Mouse (Mus musculus) cerebellum, postnatal 36 days (tissue): ENCODE data around the gene Ralb.

Experiments
- DNase-seq, 2 experiments: peaks; one replicate each; pipeline ENCODE4 v3.0.0; 2021 to 2022; ENCODE audit warnings: mixed read lengths in 2 of 2

Gene Ralb

DNA sequence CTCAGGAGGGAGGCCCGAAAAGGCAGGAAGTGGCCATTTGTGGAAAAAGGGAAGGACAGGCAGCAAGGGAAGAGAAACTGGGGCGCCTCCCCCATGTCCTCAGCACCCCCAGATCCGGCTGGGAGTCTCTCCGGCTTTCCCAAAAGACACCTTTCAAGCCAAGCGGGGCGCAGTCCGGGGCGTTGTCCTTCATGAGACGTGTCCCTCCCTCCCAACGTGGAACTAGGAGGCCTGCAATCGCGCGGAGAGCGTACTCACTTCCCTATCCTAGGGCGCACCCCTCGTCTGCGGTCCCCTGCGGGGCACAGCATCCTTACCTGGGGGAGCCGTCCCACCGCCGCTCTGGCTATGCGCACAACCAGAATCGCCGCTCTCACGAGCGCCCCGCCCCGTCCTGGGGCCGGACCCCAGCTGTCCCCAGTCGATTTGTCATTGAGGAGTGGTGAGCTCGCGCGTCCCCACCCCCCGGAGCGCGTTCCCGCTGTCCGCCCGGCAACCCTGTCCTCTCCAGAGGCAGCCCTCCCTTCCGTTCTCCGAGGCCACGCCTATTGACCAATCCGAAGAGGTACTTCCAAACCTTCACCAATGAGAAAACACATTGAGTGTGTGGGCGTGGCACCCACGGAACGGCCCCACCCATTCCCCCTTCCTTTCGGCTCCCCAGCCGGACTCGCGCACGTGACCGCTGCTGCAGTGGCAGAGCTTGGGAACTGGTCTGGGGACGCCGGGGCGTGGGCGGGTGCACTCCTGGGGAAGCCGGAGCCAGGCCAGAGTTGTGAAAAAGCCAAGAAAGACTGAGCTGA, at the start of gene Ralb:
Gene Ralb (minus strand): TSS at position 535 of the 803 bp plus-strand sequence.
- peak; percentile 92 to 93 for DNase-seq

DNA sequence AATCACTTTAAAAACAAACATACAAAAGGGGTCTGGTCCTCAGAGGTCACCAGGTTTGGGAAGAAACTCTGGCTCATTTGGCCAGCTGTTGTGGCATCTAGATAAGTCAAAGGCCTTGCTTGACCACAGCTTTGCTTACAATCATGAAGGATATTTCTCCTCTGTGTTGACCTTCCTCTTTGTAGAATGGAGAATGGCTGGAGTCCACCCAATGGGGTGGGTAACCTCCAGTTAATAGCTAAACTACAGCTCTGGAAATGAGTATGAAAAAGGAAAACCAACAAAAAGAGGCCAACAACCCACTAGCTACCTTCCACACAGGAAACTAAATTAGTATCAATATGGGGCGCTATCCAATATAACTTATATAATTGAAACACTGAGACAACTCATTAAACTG, 47.1 kb upstream of the Ralb start:
- DNase-seq = no peak

DNA sequence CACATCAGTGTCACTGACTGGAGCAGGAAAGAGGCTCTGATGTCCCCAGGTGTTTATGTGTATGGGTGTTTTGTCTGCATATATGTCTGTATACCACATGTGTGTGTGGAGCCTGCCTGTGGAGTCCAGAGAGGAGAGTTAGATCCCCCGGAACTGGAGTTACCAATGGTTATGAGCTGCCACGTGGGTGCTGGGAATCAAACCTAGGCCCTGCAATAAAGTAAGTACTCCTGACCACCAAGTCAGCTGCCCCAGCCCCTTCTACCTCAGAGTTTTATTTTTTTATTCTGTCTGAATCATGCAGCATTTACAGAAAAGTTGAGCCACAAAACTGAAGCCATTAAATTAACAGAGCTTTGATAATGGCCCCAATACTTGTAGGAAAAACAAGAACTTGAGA, 45.5 kb upstream of the Ralb start:
- no peak for DNase-seq

DNA sequence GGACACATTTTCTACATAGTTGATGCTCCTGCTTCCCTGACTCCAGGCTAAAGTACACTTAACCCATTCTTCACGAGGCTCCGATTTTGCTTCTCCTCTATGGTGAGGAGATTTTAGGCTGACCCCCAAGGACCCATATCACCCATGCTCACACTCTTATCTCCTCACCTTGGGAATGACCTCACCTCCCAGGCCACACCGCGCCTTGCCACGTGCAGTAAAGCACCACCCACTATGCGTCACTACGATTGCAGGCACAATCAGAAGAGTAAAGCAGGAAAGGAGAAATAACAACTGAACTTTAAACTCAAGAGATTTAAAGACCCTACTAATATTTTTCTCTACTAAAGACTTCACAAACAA, 44.7 kb upstream of the Ralb start:
- no peak for DNase-seq

DNA sequence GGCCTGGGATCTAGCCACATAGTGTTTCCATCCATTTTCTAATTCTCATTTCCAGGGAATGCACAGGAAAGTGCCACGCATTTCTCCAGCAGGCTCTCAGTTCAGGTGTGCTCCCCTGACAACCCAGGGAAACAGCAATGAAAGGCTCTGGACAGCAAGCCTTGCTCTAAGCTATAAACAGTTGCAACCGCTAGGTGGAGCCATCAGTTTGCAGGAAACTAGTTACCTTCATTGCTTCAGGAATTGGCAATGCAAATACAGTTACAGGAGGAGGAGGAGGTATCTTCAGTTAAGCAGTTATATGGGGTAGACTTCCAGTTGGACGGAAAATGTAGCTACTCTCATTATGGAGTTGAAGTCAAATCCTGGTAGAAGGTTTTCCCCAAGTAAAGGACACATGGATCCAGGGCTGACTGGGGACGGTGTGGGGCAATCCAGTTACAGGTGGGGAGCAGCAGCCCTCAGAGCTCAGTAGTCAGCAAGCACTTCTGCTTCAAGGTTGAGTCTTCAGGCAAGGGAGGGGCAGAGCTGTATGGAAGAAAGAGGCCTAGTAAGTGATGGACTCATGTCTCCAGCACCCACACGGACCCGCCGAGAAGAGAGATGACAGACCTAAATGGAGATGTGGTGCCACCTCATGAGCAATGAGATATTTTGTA, 44.2 kb upstream of the Ralb start:
- peak; percentile 78 to 84 for DNase-seq

DNA sequence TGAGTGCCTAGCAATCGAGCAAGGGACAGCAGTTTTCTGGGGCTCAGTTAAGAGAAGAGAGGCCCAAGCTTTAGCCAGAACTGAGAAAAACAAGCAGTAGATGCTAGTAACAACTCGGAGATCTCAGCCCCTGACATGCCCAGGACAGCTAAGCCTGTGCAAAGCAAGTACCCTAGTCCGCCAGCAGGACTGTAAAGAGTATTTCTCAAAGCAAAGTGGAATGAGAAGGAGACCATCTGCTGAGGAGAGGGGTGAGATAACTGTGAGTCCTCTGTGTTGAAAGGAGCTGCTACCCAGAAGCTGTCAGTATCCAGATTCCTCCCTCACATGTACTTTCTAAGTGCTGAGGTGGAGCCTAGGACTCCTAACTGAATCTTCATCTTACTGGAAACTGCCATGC, 41.9 kb upstream of the Ralb start:
- DNase-seq = no peak

DNA sequence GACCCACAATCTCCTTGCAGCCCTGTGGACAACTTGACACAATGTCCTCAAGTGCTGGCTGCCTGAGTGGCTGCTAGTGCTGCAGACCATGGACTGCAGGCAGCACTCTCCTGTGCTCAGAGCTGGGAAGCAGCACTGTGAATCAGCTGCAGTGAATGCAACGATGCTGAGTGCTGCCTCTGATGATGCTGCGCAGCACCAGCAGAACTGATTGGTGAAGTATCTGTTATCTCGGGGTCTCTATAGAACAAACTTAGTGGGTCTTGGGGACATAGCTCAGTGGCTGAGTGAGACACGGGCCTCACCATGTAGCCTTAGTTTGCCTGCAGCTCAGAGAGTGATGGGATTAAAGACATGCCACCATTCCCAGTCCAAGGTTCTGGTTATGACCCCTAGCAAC, 41.1 kb upstream of the Ralb start:
- no peak for DNase-seq

DNA sequence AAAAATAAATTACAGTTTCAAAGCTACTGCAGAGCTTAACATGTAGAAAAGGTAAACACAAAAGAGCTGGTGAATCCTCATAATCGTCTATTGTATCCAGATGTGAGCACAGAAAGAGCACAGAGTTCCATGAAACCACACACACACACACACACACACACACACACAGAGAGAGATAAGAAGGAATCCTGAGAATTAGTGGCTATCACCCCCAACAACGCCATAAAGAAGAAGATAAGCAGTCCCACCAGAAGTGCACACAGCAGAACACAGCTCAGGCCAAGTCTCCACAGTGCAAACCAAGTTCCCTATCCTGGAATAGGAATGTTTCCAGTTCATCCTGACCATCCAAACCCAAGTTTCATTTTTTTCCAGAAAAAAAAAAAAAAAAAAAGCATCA, 40.6 kb upstream of the Ralb start:
- DNase-seq = no peak

DNA sequence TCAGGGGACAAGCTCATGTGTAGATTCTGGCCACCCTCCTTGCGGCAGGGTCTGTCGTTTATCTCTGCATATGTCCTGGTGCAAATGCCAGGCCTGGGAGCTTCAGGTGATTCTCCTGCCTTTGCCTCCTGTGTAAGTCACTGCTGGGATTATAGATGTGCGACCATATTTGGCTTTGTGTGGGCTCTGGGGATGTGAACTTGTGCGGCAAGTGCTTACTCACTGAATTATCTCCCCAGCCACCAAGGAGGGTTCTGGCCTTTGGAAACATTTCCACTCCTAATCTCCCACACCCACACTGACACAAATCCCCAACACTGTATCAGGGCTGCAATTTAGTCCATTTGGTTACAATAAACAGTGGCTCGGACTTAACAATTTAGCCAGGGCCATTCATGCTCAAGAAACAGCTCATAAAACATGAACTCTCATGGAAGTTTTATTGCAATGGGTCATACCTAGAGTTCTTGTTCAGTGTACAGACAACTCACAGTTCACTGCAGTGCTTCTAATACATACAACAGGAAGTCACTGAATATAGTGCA, 40.1 kb upstream of the Ralb start:
- no peak for DNase-seq

DNA sequence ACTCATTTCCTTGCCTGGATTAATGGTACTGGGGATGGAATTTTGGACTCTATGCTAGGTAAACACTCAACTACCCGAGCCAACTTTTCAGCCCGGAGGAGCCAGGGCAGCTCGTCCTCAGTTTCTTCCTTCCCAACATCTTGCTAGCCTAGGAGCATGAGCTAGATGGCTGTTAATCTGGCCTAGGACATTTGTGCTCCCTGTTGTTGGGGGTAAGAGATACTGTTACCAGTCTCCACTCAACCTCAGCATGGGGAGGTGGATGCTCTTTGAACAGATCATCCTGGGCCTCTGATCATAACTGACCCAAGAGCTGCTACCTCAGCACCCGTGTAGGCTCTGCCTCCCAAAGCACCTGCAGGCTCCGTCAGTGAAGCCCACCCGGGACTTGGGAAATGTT, 38.7 kb upstream of the Ralb start:
- no peak for DNase-seq

DNA sequence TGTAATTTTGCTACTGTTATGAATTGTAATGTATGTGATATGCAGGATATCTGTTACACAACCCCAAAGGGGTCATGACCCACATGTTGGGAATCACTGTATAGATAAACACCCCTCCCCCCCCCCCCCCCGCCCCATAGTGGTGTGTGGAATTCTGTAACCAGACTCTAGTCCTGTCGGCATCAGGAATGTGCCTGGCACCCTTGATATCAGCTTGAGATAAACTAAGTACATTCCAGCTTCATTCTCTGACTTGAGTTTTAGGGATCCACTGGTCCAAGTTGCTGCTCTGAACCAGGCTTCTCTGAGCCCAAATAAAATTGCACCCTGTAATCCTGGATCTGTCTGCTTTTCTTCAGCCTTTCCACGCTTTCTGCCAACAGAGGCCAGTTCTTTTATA, 37.0 kb upstream of the Ralb start:
- DNase-seq = no peak

DNA sequence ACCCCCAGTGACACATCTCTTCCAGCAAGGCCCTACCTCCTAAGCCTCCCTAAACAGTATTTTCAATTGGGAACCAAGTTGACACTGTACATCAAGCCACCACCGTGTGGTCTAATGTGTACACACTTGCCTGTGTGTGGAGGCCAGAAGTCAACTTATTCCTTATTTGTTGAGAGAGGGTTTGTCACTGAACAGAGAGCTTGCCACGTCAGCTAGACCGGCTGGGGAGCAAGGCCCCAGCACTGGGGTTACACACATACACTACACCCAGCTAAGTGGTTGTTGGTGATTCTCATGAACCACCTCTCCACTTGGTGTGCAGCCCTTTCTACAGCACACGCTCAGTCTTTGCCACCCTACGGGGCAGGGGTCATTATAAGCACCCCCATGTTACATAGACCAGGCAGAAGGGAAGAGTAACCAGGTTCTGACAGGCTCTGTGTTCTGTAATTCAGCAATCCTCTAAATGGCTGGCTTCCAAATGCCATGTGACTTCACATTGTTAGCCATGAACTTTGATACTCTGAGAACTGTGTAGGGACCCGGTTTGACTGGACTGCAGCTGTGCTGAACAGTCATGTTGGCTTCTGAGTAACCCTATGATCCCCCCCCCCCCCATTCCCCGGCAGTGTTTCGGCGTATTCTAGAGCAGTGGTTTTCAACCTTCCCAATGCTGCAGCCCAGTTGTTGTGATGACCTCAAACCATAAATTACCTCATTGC, 36.4 kb upstream of the Ralb start:
- DNase-seq = no peak

DNA sequence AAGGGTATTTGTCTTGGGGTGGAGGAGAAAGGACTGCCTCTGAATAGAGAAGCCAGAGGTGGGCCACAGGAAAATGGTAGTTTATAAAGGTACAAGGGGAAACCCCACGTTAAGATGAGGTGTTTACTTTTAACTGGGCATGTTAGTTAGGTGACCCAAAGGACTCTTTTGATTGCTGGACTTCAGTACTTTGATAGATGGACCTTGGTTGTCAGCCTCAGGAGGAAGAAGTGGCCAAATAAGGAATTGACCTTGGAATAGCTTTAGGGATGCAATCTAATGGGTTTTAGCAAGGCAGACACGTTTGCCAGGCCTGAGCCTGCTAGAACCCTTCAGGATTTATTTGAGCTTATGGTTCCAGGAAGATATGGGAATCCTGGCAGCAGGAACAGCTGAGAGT, 34.7 kb upstream of the Ralb start:
- DNase-seq = no peak

DNA sequence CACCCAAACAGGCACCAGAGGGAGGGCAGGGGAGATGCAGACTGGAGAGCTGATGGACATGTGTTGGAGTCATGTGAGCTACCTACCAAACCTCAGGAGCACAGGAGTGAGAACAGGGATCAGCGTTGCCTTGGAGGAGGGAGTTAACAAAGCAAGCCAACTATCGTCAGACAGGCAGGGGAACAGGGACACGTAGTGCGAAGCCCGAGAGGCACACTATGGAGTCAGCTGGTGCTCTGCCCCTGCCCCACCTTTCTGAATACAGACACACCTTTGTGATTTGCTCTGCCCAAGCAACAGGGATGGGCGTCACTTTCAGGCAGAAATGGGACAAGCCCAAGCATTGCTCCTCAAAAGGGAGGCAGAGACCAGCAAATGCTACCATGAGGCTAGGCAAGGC, 33.1 kb upstream of the Ralb start:
- no peak for DNase-seq

DNA sequence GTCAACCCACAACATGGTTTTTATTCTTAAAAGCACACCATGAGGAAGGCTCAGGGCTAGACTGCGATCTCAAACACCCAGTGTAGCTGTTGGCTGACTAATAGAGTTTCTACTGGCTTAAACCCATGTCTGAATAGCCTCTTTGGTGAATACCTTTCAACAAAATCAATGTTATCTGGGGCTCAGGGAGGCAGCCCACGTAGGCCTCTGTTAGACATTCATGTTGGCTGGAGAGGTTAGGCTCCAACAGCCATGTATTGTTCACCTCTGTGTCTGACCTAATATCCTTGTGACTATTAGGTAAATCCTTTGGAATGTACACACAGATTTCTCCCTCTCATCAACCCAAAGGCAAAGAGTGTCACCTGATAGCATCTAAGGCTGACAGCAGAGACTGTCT, 31.5 kb upstream of the Ralb start:
- DNase-seq = no peak

DNA sequence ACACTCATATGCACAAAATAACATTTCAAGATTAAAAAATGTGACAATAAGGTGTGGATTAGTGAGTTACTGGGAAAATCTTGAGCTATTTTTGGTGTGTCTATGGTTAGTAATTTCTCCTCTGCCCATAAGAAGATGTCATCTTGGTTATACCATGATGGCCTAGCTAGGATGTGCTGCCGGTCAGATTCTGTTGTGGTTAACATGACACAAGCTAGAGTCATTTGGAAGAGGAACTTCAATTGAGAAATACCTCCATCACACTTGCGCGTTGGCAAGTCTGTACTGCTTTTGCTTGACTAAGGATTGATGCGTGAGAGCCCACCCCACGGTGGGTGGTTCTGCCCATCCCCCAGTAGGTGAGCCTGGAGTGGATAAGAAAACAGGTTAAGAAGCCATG, 29.7 kb upstream of the Ralb start:
- DNase-seq = no peak

DNA sequence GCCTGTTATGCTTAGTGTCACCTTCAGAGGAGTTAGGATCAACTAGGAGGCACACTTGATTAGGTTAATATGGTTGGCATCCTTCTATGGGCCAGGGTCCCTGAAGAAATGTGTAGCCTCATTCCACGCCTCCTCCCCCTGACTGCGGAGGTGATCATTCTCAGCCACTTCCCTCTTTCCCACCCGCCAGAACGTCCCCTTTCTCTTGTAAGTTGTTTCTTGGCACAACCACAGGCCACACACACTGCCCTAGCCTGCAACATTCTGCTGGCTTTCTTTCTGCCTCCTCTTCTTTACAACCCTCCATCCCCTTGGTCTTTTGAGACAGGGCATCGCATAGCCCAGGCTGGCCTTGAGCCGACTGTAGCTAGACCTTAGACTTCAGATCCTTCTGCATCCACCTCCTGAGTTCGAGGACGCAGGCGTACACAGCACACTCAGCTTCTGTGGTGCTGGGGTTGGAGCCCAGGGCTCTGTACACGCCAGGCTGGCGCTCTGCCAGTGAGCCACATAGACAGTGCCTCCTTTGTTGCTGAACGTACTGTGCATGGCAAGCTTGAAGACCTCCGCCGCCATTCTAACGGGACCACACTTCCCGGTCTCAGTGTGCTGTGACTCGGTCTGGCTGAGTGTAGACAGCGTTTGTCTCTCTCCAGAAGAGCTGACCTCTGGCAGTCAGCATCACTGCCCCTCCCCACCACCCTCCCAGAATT, 28.7 kb upstream of the Ralb start:
- DNase-seq = no peak

DNA sequence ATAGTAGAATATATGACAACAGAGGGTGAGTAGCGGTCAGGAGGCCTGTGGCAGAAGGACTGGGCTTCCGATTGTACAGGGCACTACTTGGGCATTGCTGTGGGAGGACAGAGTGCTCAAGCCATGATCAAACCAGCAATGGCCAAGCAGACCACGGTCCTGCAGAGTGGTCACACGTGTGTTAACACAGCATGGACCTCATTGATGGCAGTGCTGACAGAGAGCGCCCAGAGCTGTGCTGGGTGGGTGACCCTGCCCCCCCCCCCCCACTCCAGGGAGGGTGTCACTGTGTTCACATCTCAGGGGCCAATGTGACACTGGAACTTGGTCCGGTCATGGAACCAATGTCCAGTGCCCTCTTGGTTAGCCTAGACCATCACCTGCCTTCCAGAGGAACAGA, 27.6 kb upstream of the Ralb start:
- DNase-seq = no peak

DNA sequence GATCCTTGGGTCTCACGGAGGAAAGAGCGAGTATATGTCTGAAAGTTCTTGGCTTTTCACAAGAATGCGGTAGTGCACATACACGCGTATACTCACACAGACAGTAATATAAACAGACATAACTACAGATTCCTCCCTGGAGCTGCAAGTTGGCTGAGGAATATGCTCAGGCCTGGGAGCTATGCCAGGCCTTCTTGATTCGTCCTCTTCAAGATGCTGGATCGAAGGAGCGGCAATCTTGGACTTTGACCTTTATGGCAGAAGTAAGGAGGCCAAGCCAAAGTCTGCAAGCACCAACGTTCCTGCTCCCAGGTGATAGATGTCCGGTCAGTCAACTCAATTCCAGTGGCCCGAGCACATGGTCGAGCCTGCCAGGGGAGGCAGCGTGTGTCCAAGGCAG, 26.3 kb upstream of the Ralb start:
- DNase-seq = no peak

DNA sequence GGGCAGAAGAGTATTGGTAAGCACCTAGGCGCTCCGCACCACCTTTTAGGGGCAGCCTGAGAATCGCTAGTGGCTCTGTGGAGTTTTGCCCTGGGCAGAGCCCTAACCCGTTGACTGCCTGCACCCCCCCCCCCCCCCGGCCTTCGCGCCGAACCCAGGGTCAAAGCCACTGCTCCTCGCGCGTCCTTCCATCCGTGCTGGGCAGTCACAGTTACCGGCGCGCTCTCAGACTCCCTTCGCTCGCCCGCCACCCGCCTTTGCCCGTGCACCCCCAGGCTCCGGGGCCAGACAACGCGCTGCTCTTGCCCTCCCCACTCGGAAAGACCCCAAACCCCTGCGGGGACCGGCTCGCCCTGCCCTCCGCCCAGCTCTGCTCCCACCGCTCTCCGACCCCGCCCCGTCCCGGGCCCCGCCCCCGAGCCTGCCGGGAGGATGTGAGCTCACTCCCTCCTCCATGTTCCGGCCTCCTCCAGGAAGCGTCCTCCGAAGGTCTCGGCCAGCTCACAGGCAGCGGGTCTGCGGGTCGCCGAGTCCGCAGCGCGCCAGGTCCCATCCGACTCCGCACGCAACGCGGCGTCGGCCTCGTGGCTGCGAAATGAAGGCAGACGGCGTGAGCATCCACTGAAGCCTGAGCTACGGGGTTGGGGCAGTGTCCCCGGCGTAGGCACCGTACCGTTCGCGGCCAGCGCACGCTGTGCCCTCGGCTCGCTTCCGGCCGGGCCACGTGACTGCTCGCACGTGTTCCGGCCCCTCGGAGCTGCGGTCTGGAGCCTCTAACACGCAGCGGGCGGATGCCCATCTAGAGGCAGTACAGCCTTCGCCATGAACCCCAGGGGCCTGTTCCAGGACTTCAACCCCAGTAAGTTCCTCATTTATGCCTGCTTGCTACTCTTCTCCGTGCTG, 21.3 kb upstream of the Ralb start, which contains the start of gene Tmem185b:
Gene Tmem185b (plus strand): TSS at position 472 of the 903 bp plus-strand sequence.
- DNase-seq = peak; percentile 82 to 90

DNA sequence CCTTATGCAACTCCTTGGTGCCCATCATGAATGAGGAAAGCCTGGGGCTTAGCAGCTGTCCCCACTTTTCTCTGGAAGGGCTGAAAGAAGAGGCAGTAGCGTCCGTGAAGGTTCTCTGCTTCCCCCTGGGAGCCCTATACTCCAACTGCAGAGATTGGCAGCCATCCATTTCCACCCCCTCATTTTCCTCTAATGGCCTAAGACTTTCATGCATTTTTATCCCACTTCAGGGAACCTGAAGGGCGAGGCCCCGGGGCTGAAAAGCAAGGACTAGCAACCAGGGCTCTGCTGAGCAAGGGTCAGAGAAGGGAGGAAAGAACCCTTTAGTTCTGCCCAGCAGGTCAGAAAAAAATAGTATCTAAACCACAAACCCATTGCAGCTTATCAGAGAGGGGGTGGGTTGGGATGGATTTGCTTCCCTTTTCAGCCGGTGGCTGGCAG, 20.4 kb upstream of the Ralb start:
- peak; percentile 21 to 28 for DNase-seq

DNA sequence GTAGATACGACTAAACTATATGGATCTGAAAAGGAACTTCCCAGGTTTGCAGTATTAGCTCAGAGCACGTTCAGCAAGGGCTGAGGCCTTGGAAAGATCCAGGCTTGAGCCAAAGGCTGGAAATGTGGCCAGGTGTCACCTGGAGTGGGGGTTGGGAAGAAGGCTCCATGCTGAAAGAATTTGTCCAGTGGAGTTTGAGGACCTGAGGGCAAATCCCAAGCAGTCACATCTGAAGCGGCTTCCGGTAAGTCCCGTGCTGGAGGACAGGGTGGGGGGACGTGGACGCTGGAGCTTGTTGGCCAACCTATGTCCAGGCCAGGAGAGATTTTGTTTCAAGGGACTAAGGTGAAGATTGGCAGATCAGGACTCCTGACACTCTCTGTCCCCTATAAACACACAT, 19.2 kb upstream of the Ralb start:
- no peak for DNase-seq
